Mouse (Mus musculus): ENCODE measurements around the gene Nfxl1. TPM values are rescaled to one million over a fixed set of nuclear protein-coding genes. Genes with fewer than 3 reads are reported as not detected.

The Nfxl1 gene
- polyA plus RNA-seq, 1 experiment from 2014 or later: 6.0 TPM

- no peak overlapping the region for H3K27ac ChIP-seq (replicated peaks)
- WGBS (ENCODE audit: insufficient replicate concordance): 62% methylated on average over 10 of the region's 10 CpGs
- H3K9ac ChIP-seq: no peak overlapping the region
- H3K4me3 ChIP-seq (replicated peaks): no peak overlapping the region
- ATAC-seq (ENCODE audit: insufficient read depth): no peak
- H3K36me3 ChIP-seq (replicated peaks): no peaks in the 10 kb centered on the region
- H3K27me3 ChIP-seq: peaks cover 12% of the 10 kb centered on the region
- H3K9me3 ChIP-seq (replicated peaks): no peaks in the 10 kb centered on the region
- H3K4me1 ChIP-seq (replicated peaks): no peaks in the 10 kb centered on the region
- no peak overlapping the region for H3K4me2 ChIP-seq
Measured at GRCm38 (mm10) chr5:72498271-72498670, 61.2 kb downstream of the Nfxl1 start.

DNA sequence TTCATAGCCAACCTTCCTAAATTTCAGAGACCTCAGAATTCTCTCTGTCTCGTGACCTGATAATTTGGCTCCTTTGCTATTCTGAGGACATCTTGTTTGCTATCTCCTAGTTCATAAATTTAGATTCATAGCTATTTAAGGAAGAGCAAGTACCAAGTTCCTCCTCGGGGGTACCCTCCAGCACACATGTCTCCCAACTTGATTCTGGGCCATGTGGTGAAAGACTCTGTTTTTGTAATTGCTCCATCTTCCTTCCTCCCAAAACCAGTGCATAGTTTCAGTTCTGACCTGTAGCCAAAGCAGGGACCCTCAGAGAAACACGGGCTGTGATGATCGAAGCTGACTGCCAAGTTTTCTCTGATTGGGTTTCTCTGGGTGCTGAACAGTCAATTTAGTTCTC, 62.7 kb downstream of the Nfxl1 start:
- Histone ChIP-seq H3K9ac (no peak overlapping the region), H3K36me3 (replicated peaks) (no peaks in the 10 kb centered on the region), H3K4me3 (replicated peaks) (no peak overlapping the region), H3K4me2 (no peak overlapping the region), H3K27ac (replicated peaks) (no peak overlapping the region), H3K4me1 (replicated peaks) (no peaks in the 10 kb centered on the region), H3K27me3 (no peaks in the 10 kb centered on the region), H3K9me3 (replicated peaks) (no peaks in the 10 kb centered on the region)
- WGBS (ENCODE audit: insufficient replicate concordance): 45% methylated on average over 4 of the region's 4 CpGs
- no peak for ATAC-seq (ENCODE audit: insufficient read depth)

DNA sequence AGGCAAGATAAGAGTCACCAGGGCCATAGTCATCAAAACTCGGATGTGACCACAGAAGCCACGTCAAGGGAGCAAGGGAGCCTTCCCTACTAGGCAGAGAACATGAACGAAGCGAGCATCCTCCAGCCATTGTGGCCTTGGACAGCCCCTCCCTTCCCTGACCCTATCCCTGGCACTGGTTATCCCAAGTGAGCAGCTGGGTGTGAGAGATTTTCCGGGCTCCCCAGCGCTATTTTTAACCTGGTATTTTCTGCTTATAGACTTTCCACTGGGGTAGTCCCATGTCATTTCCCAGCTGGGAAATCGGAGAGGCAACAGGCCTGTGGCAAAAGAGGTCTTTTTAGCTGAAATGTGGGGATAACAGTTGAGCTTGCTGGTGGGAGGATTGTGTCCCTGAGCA, 65.6 kb downstream of the Nfxl1 start:
- ATAC-seq (ENCODE audit: insufficient read depth): no peak
- H3K9ac ChIP-seq: no peak overlapping the region
- H3K27ac ChIP-seq (replicated peaks): no peak overlapping the region
- H3K27me3 ChIP-seq: no peaks in the 10 kb centered on the region
- H3K36me3 ChIP-seq (replicated peaks): no peaks in the 10 kb centered on the region
- H3K4me3 ChIP-seq (replicated peaks): no peak overlapping the region
- no peak overlapping the region for H3K4me2 ChIP-seq
- 49% methylated on average over 7 of the region's 7 CpGs for WGBS (ENCODE audit: insufficient replicate concordance)
- H3K9me3 ChIP-seq (replicated peaks): no peaks in the 10 kb centered on the region
- H3K4me1 ChIP-seq (replicated peaks): no peaks in the 10 kb centered on the region

- Histone ChIP-seq H3K4me2 (no peak overlapping the region), H3K27ac (replicated peaks) (no peak overlapping the region), H3K9me3 (replicated peaks) (no peaks in the 10 kb centered on the region), H3K27me3 (no peaks in the 10 kb centered on the region), H3K9ac (no peak overlapping the region), H3K4me3 (replicated peaks) (no peak overlapping the region), H3K4me1 (replicated peaks) (no peaks in the 10 kb centered on the region), H3K36me3 (replicated peaks) (no peaks in the 10 kb centered on the region)
- 22% methylated on average over 2 of the region's 2 CpGs for WGBS (ENCODE audit: insufficient replicate concordance)
- ATAC-seq (ENCODE audit: insufficient read depth): no peak
Measured at GRCm38 (mm10) chr5:72491232-72491631, 68.3 kb downstream of the Nfxl1 start.

DNA sequence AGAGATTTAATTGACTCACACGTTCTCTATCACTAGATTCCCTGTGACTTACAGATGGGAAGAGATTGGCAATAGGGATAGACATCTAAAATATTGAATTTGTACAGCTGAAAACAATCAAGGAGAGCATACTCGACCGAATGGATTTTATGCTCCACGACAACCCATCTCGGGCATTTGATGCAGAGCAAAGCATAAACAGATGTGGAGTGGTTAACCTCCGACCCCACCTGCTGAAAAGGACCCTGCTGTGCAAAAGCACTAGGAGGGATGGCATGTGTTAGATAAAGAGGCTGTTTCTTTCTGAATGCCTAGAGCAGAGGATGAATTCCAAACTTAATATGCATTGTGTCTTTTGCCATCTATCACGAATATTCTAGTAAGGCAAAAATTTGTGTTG, 79.0 kb downstream of the Nfxl1 start:
- Histone ChIP-seq H3K27me3 (no peaks in the 10 kb centered on the region), H3K9me3 (replicated peaks) (no peaks in the 10 kb centered on the region), H3K4me1 (replicated peaks) (no peaks in the 10 kb centered on the region), H3K36me3 (replicated peaks) (no peaks in the 10 kb centered on the region), H3K4me3 (replicated peaks) (no peak overlapping the region), H3K9ac (no peak overlapping the region), H3K27ac (replicated peaks) (no peak overlapping the region), H3K4me2 (no peak overlapping the region)
- 53% methylated on average over 7 of the region's 7 CpGs for WGBS (ENCODE audit: insufficient replicate concordance)
- ATAC-seq (ENCODE audit: insufficient read depth): no peak

- no peak for ATAC-seq (ENCODE audit: insufficient read depth)
- no peak overlapping the region for H3K27ac ChIP-seq (replicated peaks)
- H3K27me3 ChIP-seq: no peaks in the 10 kb centered on the region
- H3K36me3 ChIP-seq (replicated peaks): no peaks in the 10 kb centered on the region
- no peak overlapping the region for H3K4me3 ChIP-seq (replicated peaks)
- no peaks in the 10 kb centered on the region for H3K9me3 ChIP-seq (replicated peaks)
- WGBS (ENCODE audit: insufficient replicate concordance): 66% methylated on average over 12 of the region's 12 CpGs
- H3K4me2 ChIP-seq: no peak overlapping the region
- no peak overlapping the region for H3K9ac ChIP-seq
- no peaks in the 10 kb centered on the region for H3K4me1 ChIP-seq (replicated peaks)
Measured at GRCm38 (mm10) chr5:72472317-72473009, 87.0 kb downstream of the Nfxl1 start.

- Histone ChIP-seq H3K9ac (no peak overlapping the region), H3K36me3 (replicated peaks) (no peaks in the 10 kb centered on the region), H3K4me3 (replicated peaks) (no peak overlapping the region), H3K27ac (replicated peaks) (no peak overlapping the region), H3K9me3 (replicated peaks) (no peaks in the 10 kb centered on the region), H3K4me2 (no peak overlapping the region), H3K4me1 (replicated peaks) (no peaks in the 10 kb centered on the region), H3K27me3 (no peaks in the 10 kb centered on the region)
- no peak for ATAC-seq (ENCODE audit: insufficient read depth)
- WGBS (ENCODE audit: insufficient replicate concordance): 72% methylated on average over 7 of the region's 7 CpGs
Measured at GRCm38 (mm10) chr5:72471746-72472145, 87.7 kb downstream of the Nfxl1 start.

- Histone ChIP-seq H3K9ac (no peak overlapping the region), H3K4me3 (replicated peaks) (no peak overlapping the region), H3K4me1 (replicated peaks) (no peaks in the 10 kb centered on the region), H3K27me3 (no peaks in the 10 kb centered on the region), H3K27ac (replicated peaks) (no peak overlapping the region), H3K4me2 (no peak overlapping the region), H3K36me3 (replicated peaks) (no peaks in the 10 kb centered on the region), H3K9me3 (replicated peaks) (no peaks in the 10 kb centered on the region)
- no peak for ATAC-seq (ENCODE audit: insufficient read depth)
- WGBS (ENCODE audit: insufficient replicate concordance): 53% methylated on average over 3 of the region's 3 CpGs
Measured at GRCm38 (mm10) chr5:72464932-72465331, 94.6 kb downstream of the Nfxl1 start.

Other genes with a start within 250 kb of the Nfxl1 start
- 0.01 and 0.15 TPM in 2 replicates for gene Corin, start 55.2 kb downstream of the Nfxl1 start, polyA plus RNA-seq (2015; fragmentation: Nextera tagmentation; extraction: Ambion mirVana)
- not detected in 2 replicates for gene Zar1, start 21.6 kb upstream of the Nfxl1 start, polyA plus RNA-seq (2015; fragmentation: Nextera tagmentation; extraction: Ambion mirVana)
- gene Gm5868, start 27.9 kb upstream of the Nfxl1 start, polyA plus RNA-seq (2015; fragmentation: Nextera tagmentation; extraction: Ambion mirVana): not detected in 2 replicates
- gene Cnga1, start 84.6 kb upstream of the Nfxl1 start, polyA plus RNA-seq (2015; fragmentation: Nextera tagmentation; extraction: Ambion mirVana): not detected in 2 replicates
- 28.1 and 35.4 TPM in 2 replicates for gene Nipal1, start 88.1 kb upstream of the Nfxl1 start, polyA plus RNA-seq (2015; fragmentation: Nextera tagmentation; extraction: Ambion mirVana)
- 0.05 and 0.06 TPM in 2 replicates for gene Txk, start 193.1 kb upstream of the Nfxl1 start, polyA plus RNA-seq (2015; fragmentation: Nextera tagmentation; extraction: Ambion mirVana)

Data from liver, embryonic 15.5 days (tissue).